Mouse (Mus musculus): ENCODE measurements around the gene Polh. TPM values are rescaled to one million over a fixed set of nuclear protein-coding genes. Genes with fewer than 3 reads are reported as not detected.

Gene Polh
- total and polyA plus RNA-seq, 2 experiments from 2014 or later: 7.8 to 11.0 TPM

- ATAC-seq (ENCODE audit: insufficient read depth, low read depth): no peak
Measured at GRCm38 (mm10) chr17:46243624-46244023, 41.2 kb upstream of the Polh start.

DNA sequence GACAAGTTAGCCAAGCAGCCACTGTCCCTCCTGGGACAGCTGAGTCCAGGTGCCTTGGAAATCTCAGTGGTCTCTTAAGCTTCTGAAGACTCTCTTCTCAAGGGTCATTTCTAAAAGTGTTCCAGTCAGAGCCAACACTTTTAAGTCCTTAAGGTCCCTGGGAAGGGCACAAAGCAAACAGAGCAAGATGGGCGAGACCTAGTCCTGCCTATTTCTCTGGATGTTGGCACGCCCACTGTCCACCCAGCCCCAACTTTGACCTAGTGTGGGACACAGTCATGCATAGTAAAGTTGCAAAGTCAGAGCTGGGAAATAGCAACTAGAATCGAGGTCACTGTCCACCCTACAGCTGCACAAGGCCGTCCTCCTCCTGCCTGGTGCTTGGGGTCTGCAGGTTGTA, 40.5 kb upstream of the Polh start:
- no peak overlapping the region for H3K4me2 ChIP-seq (ENCODE audit: low read depth, low read length)
- no peak for DNase-seq (ENCODE audit: low spot score)
- H3K36me3 ChIP-seq (replicated peaks; ENCODE audit: control insufficient read depth, insufficient read depth, low read length): peaks cover 68% of the 10 kb centered on the region
- WGBS: 80% methylated on average over 4 of the region's 4 CpGs
- H3K9me3 ChIP-seq (replicated peaks; ENCODE audit: control insufficient read depth, low read length): no peaks in the 10 kb centered on the region
- H3K9ac ChIP-seq (replicated peaks; ENCODE audit: low read depth, low read length): no peak overlapping the region
- ATAC-seq (ENCODE audit: insufficient read depth, low read depth): no peak
- peaks cover 7% of the 10 kb centered on the region; the same call in 1 of the 2 replicates for H3K4me1 ChIP-seq (ENCODE audit: control insufficient read depth, insufficient read depth)
- no peak overlapping the region for H3K27ac ChIP-seq (ENCODE audit: low read depth)
- no peak for TF ChIP-seq CTCF (IDR thresholded peaks at IDR 0.05; ENCODE audit: low read depth)
- TF ChIP-seq EP300 (IDR thresholded peaks at IDR 0.05; ENCODE audit: low read depth): no peak
- no peaks in the 10 kb centered on the region for H3K27me3 ChIP-seq (ENCODE audit: control insufficient read depth, insufficient read depth, low read length)
- no peak overlapping the region for H3K4me3 ChIP-seq (ENCODE audit: low read depth, low read length)

More at GRCm38 (mm10) chr17:46243624-46244023, 41.2 kb upstream of the Polh start:
- no peak overlapping the region for H3K4me2 ChIP-seq (ENCODE audit: low read depth, low read length)
- peaks cover 61% of the 10 kb centered on the region for H3K36me3 ChIP-seq (replicated peaks; ENCODE audit: control insufficient read depth, insufficient read depth, low read length)
- WGBS: 81% methylated on average over 2 of the region's 2 CpGs
- no peak overlapping the region for H3K4me3 ChIP-seq (ENCODE audit: low read depth, low read length)
- H3K27me3 ChIP-seq (ENCODE audit: control insufficient read depth, insufficient read depth, low read length): no peaks in the 10 kb centered on the region
- no peak overlapping the region for H3K27ac ChIP-seq (ENCODE audit: low read depth)
- no peak for TF ChIP-seq EP300 (IDR thresholded peaks at IDR 0.05; ENCODE audit: low read depth)
- TF ChIP-seq CTCF (IDR thresholded peaks at IDR 0.05; ENCODE audit: low read depth): no peak
- no peaks in the 10 kb centered on the region for H3K9me3 ChIP-seq (replicated peaks; ENCODE audit: control insufficient read depth, low read length)
- DNase-seq (ENCODE audit: low spot score): no peak
- H3K9ac ChIP-seq (replicated peaks; ENCODE audit: low read depth, low read length): no peak overlapping the region
- peaks cover 7% of the 10 kb centered on the region; the same call in 1 of the 2 replicates for H3K4me1 ChIP-seq (ENCODE audit: control insufficient read depth, insufficient read depth)

GRCm38 (mm10) chr17:46242274-46242673, 39.8 kb upstream of the Polh start:
- no peaks in the 10 kb centered on the region for H3K9me3 ChIP-seq (replicated peaks; ENCODE audit: control insufficient read depth, low read length)
- H3K9ac ChIP-seq (replicated peaks; ENCODE audit: low read depth, low read length): no peak overlapping the region
- DNase-seq (ENCODE audit: low spot score) (no peak), ATAC-seq (ENCODE audit: insufficient read depth, low read depth) (no peak)
- peaks cover 7% of the 10 kb centered on the region; the same call in 1 of the 2 replicates for H3K4me1 ChIP-seq (ENCODE audit: control insufficient read depth, insufficient read depth)
- H3K4me2 ChIP-seq (ENCODE audit: low read depth, low read length): no peak overlapping the region
- no peaks in the 10 kb centered on the region for H3K27me3 ChIP-seq (ENCODE audit: control insufficient read depth, insufficient read depth, low read length)
- 83% methylated on average over 13 of the region's 13 CpGs for WGBS
- no peak overlapping the region for H3K27ac ChIP-seq (ENCODE audit: low read depth)
- no peak for TF ChIP-seq EP300 (IDR thresholded peaks at IDR 0.05; ENCODE audit: low read depth)
- no peak for TF ChIP-seq CTCF (IDR thresholded peaks at IDR 0.05; ENCODE audit: low read depth)
- peaks cover 73% of the 10 kb centered on the region for H3K36me3 ChIP-seq (replicated peaks; ENCODE audit: control insufficient read depth, insufficient read depth, low read length)
- no peak overlapping the region for H3K4me3 ChIP-seq (ENCODE audit: low read depth, low read length)

- H3K4me3 ChIP-seq (ENCODE audit: low read depth, low read length): no peak overlapping the region
- no peak for DNase-seq (ENCODE audit: low spot score)
- 64% methylated on average over 11 of the region's 11 CpGs for WGBS
- no peak for ATAC-seq (ENCODE audit: insufficient read depth, low read depth)
- H3K27ac ChIP-seq (ENCODE audit: low read depth): no peak overlapping the region
- H3K4me1 ChIP-seq (ENCODE audit: control insufficient read depth, insufficient read depth): no peaks in the 10 kb centered on the region; the same call in 1 of the 2 replicates
- no peak overlapping the region for H3K9ac ChIP-seq (replicated peaks; ENCODE audit: low read depth, low read length)
- peaks cover 81% of the 10 kb centered on the region for H3K36me3 ChIP-seq (replicated peaks; ENCODE audit: control insufficient read depth, insufficient read depth, low read length)
- H3K4me2 ChIP-seq (ENCODE audit: low read depth, low read length): no peak overlapping the region
- no peaks in the 10 kb centered on the region for H3K27me3 ChIP-seq (ENCODE audit: control insufficient read depth, insufficient read depth, low read length)
- TF ChIP-seq CTCF (IDR thresholded peaks at IDR 0.05; ENCODE audit: low read depth) (no peak), EP300 (IDR thresholded peaks at IDR 0.05; ENCODE audit: low read depth) (no peak)
- no peaks in the 10 kb centered on the region for H3K9me3 ChIP-seq (replicated peaks; ENCODE audit: control insufficient read depth, low read length)
Measured at GRCm38 (mm10) chr17:46241471-46241870, 39.0 kb upstream of the Polh start.

DNA sequence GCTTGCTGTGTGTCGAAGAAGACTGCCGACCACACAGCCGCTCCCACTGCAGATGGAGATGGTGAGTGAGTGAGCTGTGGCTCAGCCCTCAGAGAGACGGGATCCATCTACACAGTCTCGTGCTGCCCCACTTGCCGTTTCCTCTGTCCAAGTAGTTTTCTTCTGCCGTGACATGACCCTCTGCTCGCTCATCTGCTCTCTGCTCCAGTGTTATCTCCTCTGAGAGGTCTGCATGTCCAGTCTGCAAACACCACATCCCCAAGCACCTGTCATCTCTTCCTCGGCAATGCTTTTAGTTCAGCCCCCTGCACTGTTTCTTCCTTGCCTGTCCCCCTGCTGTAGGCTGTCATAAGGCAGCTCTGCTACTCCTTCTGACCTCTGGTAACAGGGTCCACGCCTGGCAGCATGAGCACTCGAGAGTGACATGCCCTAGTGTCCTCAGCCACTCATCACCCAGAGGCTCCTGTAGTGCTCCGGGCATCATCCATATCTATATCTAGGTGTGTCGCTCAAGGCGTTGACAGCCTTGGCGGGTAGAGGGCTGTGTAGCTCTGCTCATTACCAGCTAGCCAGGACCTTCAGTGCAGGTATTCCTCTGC, 37.2 kb upstream of the Polh start:
- Histone ChIP-seq H3K4me2 (ENCODE audit: low read depth, low read length) (no peak overlapping the region), H3K27ac (ENCODE audit: low read depth) (no peak overlapping the region; the same call in 1 of the 2 replicates), H3K9me3 (replicated peaks; ENCODE audit: control insufficient read depth, low read length) (no peaks in the 10 kb centered on the region), H3K27me3 (ENCODE audit: control insufficient read depth, insufficient read depth, low read length) (no peaks in the 10 kb centered on the region), H3K9ac (replicated peaks; ENCODE audit: low read depth, low read length) (no peak overlapping the region), H3K4me3 (ENCODE audit: low read depth, low read length) (no peak overlapping the region), H3K4me1 (ENCODE audit: control insufficient read depth, insufficient read depth) (no peaks in the 10 kb centered on the region; the same call in 1 of the 2 replicates), H3K36me3 (replicated peaks; ENCODE audit: control insufficient read depth, insufficient read depth, low read length) (peaks cover 81% of the 10 kb centered on the region)
- ATAC-seq (ENCODE audit: insufficient read depth, low read depth) (peak; percentile 85), DNase-seq (ENCODE audit: low spot score) (peak; percentile 48)
- TF ChIP-seq EP300 (IDR thresholded peaks at IDR 0.05; ENCODE audit: low read depth) (no peak), CTCF (IDR thresholded peaks at IDR 0.05; ENCODE audit: low read depth) (no peak)
- WGBS: 33% methylated on average over 15 of the region's 15 CpGs

DNA sequence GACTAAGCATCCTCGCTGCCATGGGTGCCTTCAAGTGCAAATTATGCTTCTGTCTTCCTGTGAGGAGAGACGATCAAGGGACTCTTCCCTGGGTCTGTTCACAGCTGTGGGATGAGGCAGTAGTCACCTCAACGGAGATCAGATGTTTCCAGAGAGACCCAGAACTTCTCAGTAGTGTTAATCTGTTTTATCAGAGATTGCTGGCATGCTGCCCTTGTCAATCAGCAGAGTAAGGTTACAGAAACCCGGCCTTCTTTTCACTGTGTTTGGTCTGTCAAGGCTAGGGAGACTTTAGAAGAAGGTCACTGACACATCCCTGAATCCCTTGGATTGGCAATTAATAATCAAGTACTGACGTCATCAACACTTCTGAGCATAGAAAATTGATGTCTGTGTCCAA, 35.0 kb upstream of the Polh start:
- Histone ChIP-seq H3K27me3 (ENCODE audit: control insufficient read depth, insufficient read depth, low read length) (no peaks in the 10 kb centered on the region), H3K27ac (ENCODE audit: low read depth) (no peak overlapping the region), H3K9ac (replicated peaks; ENCODE audit: low read depth, low read length) (no peak overlapping the region), H3K36me3 (replicated peaks; ENCODE audit: control insufficient read depth, insufficient read depth, low read length) (peaks cover 80% of the 10 kb centered on the region), H3K4me3 (ENCODE audit: low read depth, low read length) (no peak overlapping the region), H3K9me3 (replicated peaks; ENCODE audit: control insufficient read depth, low read length) (no peaks in the 10 kb centered on the region), H3K4me1 (ENCODE audit: control insufficient read depth, insufficient read depth) (no peaks in the 10 kb centered on the region; the same call in 1 of the 2 replicates), H3K4me2 (ENCODE audit: low read depth, low read length) (no peak overlapping the region)
- ATAC-seq (ENCODE audit: insufficient read depth, low read depth): no peak
- TF ChIP-seq EP300 (IDR thresholded peaks at IDR 0.05; ENCODE audit: low read depth) (no peak), CTCF (IDR thresholded peaks at IDR 0.05; ENCODE audit: low read depth) (no peak)
- no peak for DNase-seq (ENCODE audit: low spot score)
- WGBS: 67% methylated on average over 5 of the region's 5 CpGs
